Mouse (Mus musculus): ENCODE results near the gene Lipt2.

Lipt2 gene

DNA sequence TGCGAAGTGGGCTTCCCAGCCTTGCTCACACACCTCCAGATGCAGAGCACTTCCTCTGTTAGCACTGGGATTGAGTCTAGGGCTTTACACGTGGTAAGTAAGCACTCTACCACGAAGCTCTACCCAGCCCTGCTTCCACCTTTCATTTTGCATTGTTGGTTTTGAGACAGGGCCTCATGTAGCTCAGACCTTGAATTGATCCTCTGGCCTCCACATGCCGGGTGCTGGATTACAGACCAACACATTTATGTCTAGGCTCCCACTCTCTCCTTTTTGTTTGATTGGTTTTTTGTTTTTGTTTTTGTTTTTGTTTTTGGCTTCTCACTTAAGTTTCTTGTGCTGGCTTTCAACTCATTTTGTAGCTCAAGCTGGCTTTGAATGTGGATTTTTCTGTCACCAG, 11.7 kb downstream of the Lipt2 start:
- DNase-seq (ENCODE audit: low spot score in 2 of 2) = no peak

DNA sequence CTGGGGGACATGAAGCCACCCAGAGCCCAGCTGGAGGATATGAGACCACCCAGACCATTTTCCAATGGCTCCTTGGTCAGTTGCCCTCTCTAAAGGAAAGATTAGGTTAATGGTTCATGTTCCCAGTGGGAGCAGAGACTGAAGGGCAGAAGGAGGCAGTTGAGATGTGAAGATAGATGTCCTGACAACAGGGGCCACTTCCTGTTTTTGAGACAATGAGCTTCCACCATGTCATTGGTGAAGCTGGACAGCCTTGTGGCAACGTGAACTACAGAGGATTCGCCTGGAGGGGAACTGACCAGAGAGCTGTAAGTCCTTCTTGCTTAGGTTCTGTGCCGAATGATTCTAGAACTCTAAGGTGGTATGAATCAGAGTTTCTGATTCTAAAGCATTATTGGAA, 17.2 kb downstream of the Lipt2 start, which contains the start of gene Kcne3:
TSS of gene Kcne3 (plus strand) at position 234 of the 400 bp plus-strand sequence.
- DNase-seq (ENCODE audit: low spot score in 2 of 2) = no peak

GRCm38 (mm10) chr7:100178016-100178890, 19.2 kb downstream of the Lipt2 start:
- peak; percentile 51 to 57 for DNase-seq (ENCODE audit: low spot score in 2 of 2)

DNA sequence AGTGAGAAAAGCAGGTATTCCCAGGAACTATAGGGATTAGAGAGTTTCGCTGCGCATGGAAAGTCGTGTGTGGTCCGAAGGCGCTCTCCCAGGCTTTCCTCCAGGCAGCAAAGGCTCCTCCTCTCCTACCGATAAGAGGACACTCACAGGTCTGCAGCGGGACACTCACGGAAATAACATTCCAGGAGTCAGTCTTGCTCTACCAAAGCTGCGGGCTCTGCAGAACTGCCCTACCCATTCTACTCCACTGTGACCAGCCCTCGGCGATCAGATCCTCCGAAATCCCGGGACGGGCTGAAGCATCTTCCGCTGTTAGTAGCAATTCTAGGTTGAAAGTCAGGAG, 19.8 kb downstream of the Lipt2 start:
- peak in 1 of 2 experiments; percentile 31 for DNase-seq (ENCODE audit: low spot score in 2 of 2)

DNA sequence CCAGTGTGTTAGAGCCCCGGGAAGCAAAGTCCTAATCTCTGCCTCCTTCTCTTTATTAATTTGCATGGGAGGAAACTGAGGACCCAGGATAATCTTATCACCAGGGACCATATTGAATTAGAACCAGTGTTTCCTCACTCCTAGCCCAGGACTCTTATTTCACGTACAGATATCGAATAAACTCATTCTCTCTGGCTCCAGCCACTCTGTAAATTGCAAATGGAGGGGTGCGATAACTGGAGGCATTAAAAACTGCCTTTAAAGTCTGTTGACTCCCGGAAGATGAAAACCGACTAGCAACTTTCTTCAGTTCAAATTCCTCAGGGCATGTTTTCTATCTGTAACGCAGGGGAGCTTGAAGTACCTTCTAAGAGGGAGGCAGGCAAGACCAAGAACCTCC, 20.3 kb downstream of the Lipt2 start:
- DNase-seq (ENCODE audit: low spot score in 2 of 2) = no peak

- DNase-seq (ENCODE audit: low spot score in 2 of 2) = no peak
These were observed 20.8 kb downstream of the Lipt2 start for GRCm38 (mm10) chr7:100179836-100180407.

GRCm38 (mm10) chr7:100181176-100181575, 22.1 kb downstream of the Lipt2 start:
- DNase-seq (ENCODE audit: low spot score in 2 of 2) = no peak

DNA sequence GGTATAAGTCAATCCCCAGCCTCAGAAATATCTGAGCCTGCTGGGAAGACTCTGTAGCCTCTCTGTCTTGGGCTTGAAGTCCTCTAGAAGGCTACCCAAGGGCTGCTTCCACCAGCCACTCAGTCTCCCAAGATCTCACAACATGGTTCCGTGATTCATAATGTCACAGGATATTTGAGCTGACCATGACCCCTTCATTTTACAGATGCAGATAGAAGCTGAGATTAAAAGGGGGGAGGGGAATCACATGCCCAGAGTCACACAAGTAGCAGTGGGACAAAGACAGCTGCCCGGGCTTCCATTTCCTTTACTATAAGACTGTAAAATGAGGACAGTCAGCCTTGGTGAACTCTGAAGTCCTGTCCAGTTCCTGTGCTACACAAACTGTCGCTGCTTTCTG, 22.5 kb downstream of the Lipt2 start:
- no peak for DNase-seq (ENCODE audit: low spot score in 2 of 2)

- DNase-seq (ENCODE audit: low spot score in 2 of 2) = no peak
These were observed 23.3 kb downstream of the Lipt2 start for GRCm38 (mm10) chr7:100182388-100182787.

DNA sequence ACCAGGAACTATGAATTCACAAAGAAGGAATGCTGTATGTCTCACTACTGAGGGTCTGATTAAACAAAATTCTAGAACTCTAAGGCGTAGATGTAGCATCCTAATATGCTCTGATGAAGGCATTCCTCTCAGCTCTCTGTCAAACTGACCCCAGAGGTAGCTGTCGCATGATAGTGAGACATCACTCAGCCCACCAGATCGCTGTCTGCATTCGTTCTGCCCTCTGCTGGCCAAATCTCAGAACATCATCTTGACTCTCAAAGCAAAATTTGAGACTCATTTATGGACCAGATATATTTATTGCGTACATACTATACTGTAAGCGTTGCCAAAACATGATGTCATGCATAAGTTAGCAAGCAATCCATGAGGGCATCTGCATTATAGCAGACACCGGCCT, 28.5 kb downstream of the Lipt2 start:
- DNase-seq (ENCODE audit: low spot score in 2 of 2) = no peak

DNA sequence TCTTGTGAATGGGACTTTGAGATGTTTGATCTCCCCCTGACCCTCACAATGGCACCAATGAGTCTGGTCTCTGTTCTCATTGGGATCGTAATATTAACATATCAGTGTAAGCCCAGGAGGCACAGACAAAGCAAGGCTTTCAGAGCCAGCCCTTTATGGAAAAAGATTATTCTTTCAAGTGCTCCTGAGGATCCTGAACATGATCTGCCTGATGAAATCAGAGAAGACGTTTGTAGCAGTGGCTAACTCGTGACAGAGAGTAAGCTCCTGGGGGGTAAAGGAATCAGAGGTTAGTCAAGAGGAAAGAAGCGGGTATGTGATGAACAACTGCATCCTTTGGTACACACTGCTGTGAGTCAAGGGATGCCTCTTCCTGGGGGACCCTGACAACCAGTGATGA, 31.1 kb downstream of the Lipt2 start:
- no peak for DNase-seq (ENCODE audit: low spot score in 2 of 2)

DNA sequence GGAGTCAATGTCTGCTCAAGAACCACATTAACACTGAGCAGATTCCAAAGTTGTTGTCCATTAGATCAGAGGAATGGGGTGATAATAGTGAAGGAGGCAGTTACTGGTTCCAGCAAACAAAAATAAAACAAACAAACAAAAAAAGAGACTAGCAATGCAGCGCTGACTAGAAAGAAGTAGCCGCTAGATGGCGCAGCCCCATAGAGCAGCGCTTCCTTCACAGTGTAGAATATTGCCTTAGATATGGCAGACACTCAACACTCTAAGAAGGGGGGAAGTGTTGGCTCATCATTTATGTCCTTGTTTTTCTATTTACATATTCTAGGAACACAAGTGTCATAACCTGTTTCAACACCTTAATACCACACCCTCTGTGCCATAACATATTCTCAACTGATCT, 31.7 kb downstream of the Lipt2 start:
- DNase-seq (ENCODE audit: low spot score in 2 of 2) = peak in 1 of 2 experiments; percentile 29

- no peak for DNase-seq (ENCODE audit: low spot score in 2 of 2)
These were observed 42.1 kb downstream of the Lipt2 start for GRCm38 (mm10) chr7:100201191-100201590.

- DNase-seq (ENCODE audit: low spot score in 2 of 2) = no peak
These were observed 44.5 kb downstream of the Lipt2 start for GRCm38 (mm10) chr7:100203616-100204015.

- DNase-seq (ENCODE audit: low spot score in 2 of 2) = no peak
These were observed 45.8 kb downstream of the Lipt2 start for GRCm38 (mm10) chr7:100204871-100205270.

DNA sequence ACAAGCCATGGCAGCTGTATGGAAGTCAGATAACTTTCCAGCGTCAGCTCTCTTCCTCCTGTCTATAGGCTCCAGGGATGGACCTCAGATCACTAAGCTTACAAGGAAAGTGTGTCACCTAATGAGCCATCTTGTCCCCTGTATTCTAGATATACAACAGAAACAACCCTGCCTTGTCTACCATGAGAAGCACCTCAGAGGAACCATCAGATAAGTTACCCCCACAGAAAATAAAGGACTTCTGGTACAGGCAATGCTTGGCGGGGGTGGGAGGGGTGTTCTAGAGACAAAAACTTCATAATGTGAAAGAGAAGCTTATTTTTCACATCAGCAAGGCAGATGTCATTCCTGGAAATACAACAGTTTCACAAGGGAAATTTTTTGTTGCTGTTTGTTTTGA, 47.1 kb downstream of the Lipt2 start:
- DNase-seq (ENCODE audit: low spot score in 2 of 2) = no peak

DNA sequence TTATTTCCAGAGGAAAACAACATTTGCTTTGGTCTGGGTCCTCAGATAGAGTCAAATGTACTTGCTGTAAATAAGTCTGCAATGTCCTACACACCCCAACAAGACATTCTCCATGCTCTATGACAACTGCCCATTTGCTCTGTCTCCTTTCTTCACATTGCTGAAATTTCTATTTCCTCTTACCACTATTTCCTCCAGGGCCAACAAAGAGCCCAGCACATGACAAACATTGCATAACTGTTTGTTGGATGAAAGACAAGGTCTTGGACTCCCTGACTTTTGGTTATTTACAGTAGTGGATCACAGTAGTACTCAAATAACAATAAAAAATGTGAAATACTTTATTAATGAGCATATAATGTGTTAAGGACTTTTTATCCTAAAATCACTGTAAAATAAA, 48.8 kb downstream of the Lipt2 start:
- no peak for DNase-seq (ENCODE audit: low spot score in 2 of 2)

Measured in urinary bladder, adult 18-20 months (tissue).